Mouse (Mus musculus) small intestine, adult 2 months (tissue): ENCODE data around the gene Klrb1f. TPM values are rescaled to one million over a fixed set of nuclear protein-coding genes. Genes with fewer than 3 reads are reported as not detected.

Source experiments
- H3K27ac ChIP-seq: fragments of 200-500 bp; 2 replicates; pipeline ENCODE4 v1.5.1; 2012; ENCODE audit warnings: low read depth, low read length, control low read depth, inconsistent platforms; ENCODE audit not compliant: insufficient read depth
- H3K27me3 ChIP-seq: fragments of 200-500 bp; 2 replicates; pipeline ENCODE4 v1.6.1; 2012; ENCODE audit warnings: mild to moderate bottlenecking, moderate library complexity, low read length, inconsistent platforms; ENCODE audit not compliant: control insufficient read depth, insufficient read depth
- H3K36me3 ChIP-seq: fragments of 200-500 bp; 2 replicates; pipeline ENCODE4 v1.6.1; 2012; ENCODE audit warnings: mild to moderate bottlenecking, low read length, control low read depth, inconsistent platforms; ENCODE audit not compliant: control insufficient read depth, insufficient read depth
- H3K4me1 ChIP-seq: fragments of 200-500 bp; 2 replicates; pipeline ENCODE4 v1.6.1; 2012; ENCODE audit warnings: low read length, inconsistent platforms, mixed read lengths; ENCODE audit not compliant: control insufficient read depth, insufficient read depth, insufficient read length
- H3K4me3 ChIP-seq: fragments of 200-500 bp; 2 replicates; pipeline ENCODE4 v1.5.1; 2012; ENCODE audit warnings: low read depth, mild to moderate bottlenecking, control low read depth, inconsistent platforms, low read length, moderate library complexity
- CTCF ChIP-seq: fragments of 200-500 bp; IDR thresholded peaks from 2 replicates; pipeline ENCODE4 v1.5.1; 2012; ENCODE audit warnings: low read depth, mild to moderate bottlenecking, control low read depth, inconsistent platforms, low read length, moderate library complexity, mixed read lengths; ENCODE audit not compliant: insufficient replicate concordance, insufficient read length; ENCODE audit errors: extremely low read depth
- POLR2A ChIP-seq: fragments of 200-500 bp; IDR thresholded peaks from 2 replicates; pipeline ENCODE4 v1.6.1; 2012; ENCODE audit warnings: low read depth, mild to moderate bottlenecking, control low read depth, inconsistent platforms, low read length, moderate library complexity
- WGBS: fragments of 180-500 bp; shearing (Covaris S2); methylation state at CpG from one replicate; pipeline ENCODE4 v1.1.7; 2018; 5-methylcytosine and 5-hydroxymethylcytosine counted together
- polyA plus RNA-seq: library from polyadenylated mRNA; depleted of rRNA; stranded (reverse); fragments of >200 nt; gene quantifications from 2 replicates; pipeline ENCODE4 v1.2.3, GENCODE M21; 2012; rRNA removed

Gene Klrb1f
- polyA plus RNA-seq, 1 experiment: 0.33 TPM

GRCm38 (mm10) chr6:129101604-129102003 lies 55.9 kb downstream of the Klrb1f start:
- 33% methylated on average over 1 of the region's 1 CpGs for WGBS
- TF ChIP-seq POLR2A (no peak), CTCF (no peak)
- H3K4me1 ChIP-seq: peaks cover 4% of the 10 kb centered on the region; the same call in 1 of the 2 replicates
- no peaks in the 10 kb centered on the region for H3K27me3 ChIP-seq
- H3K4me3 ChIP-seq: peak overlapping the region; percentile 5; the same call in 1 of the 2 replicates
- H3K36me3 ChIP-seq: peaks cover 22% of the 10 kb centered on the region
- H3K27ac ChIP-seq: peak overlapping the region; percentile 100

- peaks cover 4% of the 10 kb centered on the region; the same call in 1 of the 2 replicates for H3K4me1 ChIP-seq
- WGBS: 37% methylated on average over 4 of the region's 4 CpGs
- no peaks in the 10 kb centered on the region for H3K27me3 ChIP-seq
- H3K27ac ChIP-seq: peak overlapping the region; percentile 93
- no peak overlapping the region for H3K4me3 ChIP-seq
- TF ChIP-seq POLR2A: no peak
- no peak for TF ChIP-seq CTCF
- H3K36me3 ChIP-seq: peaks cover 11% of the 10 kb centered on the region
These were observed 57.3 kb downstream of the Klrb1f start for GRCm38 (mm10) chr6:129102858-129103555.

Other genes with a start within 250 kb of the Klrb1f start
- 0.46 TPM in 1 of 2 replicates, not detected in the other for gene Gm44511, start 219.6 kb upstream of the Klrb1f start, polyA plus RNA-seq
- gene Klrb1b, start 219.6 kb upstream of the Klrb1f start, polyA plus RNA-seq: 0.25 TPM in 1 of 2 replicates, not detected in the other
- gene Clec2i, start 158.3 kb upstream of the Klrb1f start, polyA plus RNA-seq: 0.03 TPM in 1 of 2 replicates, not detected in the other
- 0.52 and 0.74 TPM in 2 replicates for gene BC035044, start 154.8 kb upstream of the Klrb1f start, polyA plus RNA-seq
- not detected in 2 replicates for gene Clec2g, start 111.5 kb upstream of the Klrb1f start, polyA plus RNA-seq
- 6.1 and 25.9 TPM in 2 replicates for gene Clec2e, start 55.0 kb downstream of the Klrb1f start, polyA plus RNA-seq
- gene Clec2d, start 134.7 kb downstream of the Klrb1f start, polyA plus RNA-seq: 15.4 and 20.9 TPM in 2 replicates
- 0.25 TPM in 1 of 2 replicates, not detected in the other for gene Cd69, start 229.5 kb downstream of the Klrb1f start, polyA plus RNA-seq